Mouse (Mus musculus): ENCODE results near the gene Cdhr4. TPM values are rescaled to one million over a fixed set of nuclear protein-coding genes. Genes with fewer than 3 reads are reported as not detected.

The Cdhr4 gene
- polyA plus RNA-seq (2012; rRNA removed) (2.7 and 3.5 TPM in 2 replicates), polyA plus RNA-seq (2014; fragmentation: Nextera tagmentation; extraction: Ambion mirVana) (0.38 and 1.1 TPM in 2 replicates)

GRCm38 (mm10) chr9:107992197-107992596, at the start of gene Cdhr4:
Gene Cdhr4 (plus strand): TSS chr9:107992497.
- Histone ChIP-seq H3K36me3 (replicated peaks; ENCODE audit: control insufficient read depth, insufficient read depth, low read depth) (no peaks in the 10 kb centered on the region), H3K4me2 (ENCODE audit: low read depth) (no peak within 1 kb of the TSS), H3K4me1 (replicated peaks; ENCODE audit: control insufficient read depth in 2 of 2, insufficient read depth in 2 of 2, low read length in 1 of 2) (peaks cover 0 to 3% of the 10 kb centered on the region in 2 experiments; a peak in 2 of 4 replicates), H3K27ac (no peak within 1 kb of the TSS), H3K27me3 (ENCODE audit: control insufficient read depth, insufficient read depth, low read length) (no peaks in the 10 kb centered on the region; the same call in 1 of the 2 replicates), H3K9me3 (ENCODE audit: control insufficient read depth, low read length) (no peaks in the 10 kb centered on the region), H3K4me3 (ENCODE audit: insufficient read depth in 1 of 2, low read depth in 2 of 2, low read length in 2 of 2) (no peak within 1 kb of the TSS), H3K9ac (replicated peaks) (no peak within 1 kb of the TSS)
- 82% methylated on average over 2 of the region's 2 CpGs for WGBS (ENCODE audit: insufficient replicate concordance)
- TF ChIP-seq CTCF (IDR thresholded peaks at IDR 0.05; ENCODE audit: low read depth) (no peak), EP300 (IDR thresholded peaks at IDR 0.05; ENCODE audit: low read depth) (no peak)
- DNase-seq (ENCODE audit: low read depth in 3 of 3, low spot score in 3 of 3) (no peak), ATAC-seq (ENCODE audit: insufficient read depth) (no peak)

- no peak for DNase-seq (ENCODE audit: low read depth in 3 of 3, low spot score in 3 of 3)
- WGBS (ENCODE audit: insufficient replicate concordance): 77% methylated on average over 31 of the region's 31 CpGs
- no peak overlapping the region for H3K9ac ChIP-seq (replicated peaks)
- TF ChIP-seq EP300 (IDR thresholded peaks at IDR 0.05; ENCODE audit: low read depth) (no peak), CTCF (IDR thresholded peaks at IDR 0.05; ENCODE audit: low read depth) (no peak)
- ATAC-seq (ENCODE audit: insufficient read depth): no peak
- no peak overlapping the region for H3K4me3 ChIP-seq (ENCODE audit: insufficient read depth in 1 of 2, low read depth in 2 of 2, low read length in 2 of 2)
- H3K4me2 ChIP-seq (ENCODE audit: low read depth): no peak overlapping the region
- no peaks in the 10 kb centered on the region for H3K9me3 ChIP-seq (ENCODE audit: control insufficient read depth, low read length)
- no peaks in the 10 kb centered on the region for H3K36me3 ChIP-seq (replicated peaks; ENCODE audit: control insufficient read depth, insufficient read depth, low read depth)
- H3K27ac ChIP-seq: no peak overlapping the region
- H3K27me3 ChIP-seq (ENCODE audit: control insufficient read depth, insufficient read depth, low read length): no peaks in the 10 kb centered on the region
- peaks cover 7 to 14% of the 10 kb centered on the region in 2 experiments; a peak in 3 of 4 replicates for H3K4me1 ChIP-seq (replicated peaks; ENCODE audit: control insufficient read depth in 2 of 2, insufficient read depth in 2 of 2, low read length in 1 of 2)
Observed at GRCm38 (mm10) chr9:107947241-107948194, 44.8 kb upstream of the Cdhr4 start.

GRCm38 (mm10) chr9:107949184-107949921, 42.9 kb upstream of the Cdhr4 start:
- Histone ChIP-seq H3K4me1 (replicated peaks; ENCODE audit: control insufficient read depth in 2 of 2, insufficient read depth in 2 of 2, low read length in 1 of 2) (peaks cover 7 to 17% of the 10 kb centered on the region in 2 experiments; a peak in 3 of 4 replicates), H3K27me3 (ENCODE audit: control insufficient read depth, insufficient read depth, low read length) (no peaks in the 10 kb centered on the region), H3K9me3 (ENCODE audit: control insufficient read depth, low read length) (no peaks in the 10 kb centered on the region), H3K9ac (replicated peaks) (no peak overlapping the region), H3K4me3 (ENCODE audit: insufficient read depth in 1 of 2, low read depth in 2 of 2, low read length in 2 of 2) (no peak overlapping the region), H3K4me2 (ENCODE audit: low read depth) (no peak overlapping the region), H3K36me3 (replicated peaks; ENCODE audit: control insufficient read depth, insufficient read depth, low read depth) (no peaks in the 10 kb centered on the region), H3K27ac (no peak overlapping the region)
- 68% methylated on average over 13 of the region's 13 CpGs for WGBS (ENCODE audit: insufficient replicate concordance)
- no peak for DNase-seq (ENCODE audit: low read depth in 3 of 3, low spot score in 3 of 3)
- no peak for TF ChIP-seq EP300 (IDR thresholded peaks at IDR 0.05; ENCODE audit: low read depth)
- TF ChIP-seq CTCF (IDR thresholded peaks at IDR 0.05; ENCODE audit: low read depth): no peak
- no peak for ATAC-seq (ENCODE audit: insufficient read depth)

- Histone ChIP-seq H3K9ac (replicated peaks) (peak within 1 kb of the TSS; percentile 82), H3K9me3 (ENCODE audit: control insufficient read depth, low read length) (no peaks in the 10 kb centered on the region), H3K27ac (peak within 1 kb of the TSS; percentile 56), H3K4me1 (replicated peaks; ENCODE audit: control insufficient read depth in 2 of 2, insufficient read depth in 2 of 2, low read length in 1 of 2) (peaks cover 7 to 17% of the 10 kb centered on the region in 2 experiments; a peak in 3 of 4 replicates), H3K4me3 (ENCODE audit: insufficient read depth in 1 of 2, low read depth in 2 of 2, low read length in 2 of 2) (peak within 1 kb of the TSS; percentile 90 to 93), H3K27me3 (ENCODE audit: control insufficient read depth, insufficient read depth, low read length) (no peaks in the 10 kb centered on the region), H3K4me2 (ENCODE audit: low read depth) (peak within 1 kb of the TSS; percentile 80), H3K36me3 (replicated peaks; ENCODE audit: control insufficient read depth, insufficient read depth, low read depth) (no peaks in the 10 kb centered on the region)
- 77% methylated on average over 10 of the region's 10 CpGs for WGBS (ENCODE audit: insufficient replicate concordance)
- ATAC-seq (ENCODE audit: insufficient read depth) (no peak), DNase-seq (ENCODE audit: low read depth in 3 of 3, low spot score in 3 of 3) (no peak)
- TF ChIP-seq CTCF (IDR thresholded peaks at IDR 0.05; ENCODE audit: low read depth) (no peak), EP300 (IDR thresholded peaks at IDR 0.05; ENCODE audit: low read depth) (no peak)
Observed at GRCm38 (mm10) chr9:107949922-107950235, 42.4 kb upstream of the Cdhr4 start, which contains the start of gene Traip. Gene Traip (plus strand): TSS chr9:107950136.

All from liver, embryonic 14.5 days (tissue).